Mouse (Mus musculus) gastrocnemius, postnatal 4 days (tissue): ENCODE measurements around the gene Cyp4f40. TPM values are rescaled to one million over a fixed set of nuclear protein-coding genes. Genes with fewer than 3 reads are reported as not detected.
"Not testable (repeated sequence)": the region's sequence is repeated elsewhere in the genome, so short reads cannot be mapped to it uniquely, and the experiment has no call there.

Source experiments
- DNase-seq, 2 experiments: peaks; one replicate each; pipeline ENCODE4 v3.0.0; 2021 to 2022; ENCODE audit warnings: low spot score in 2 of 2, mixed read lengths in 2 of 2
- long read RNA-seq, 2 experiments: library from polyadenylated mRNA; stranded (forward); transcript quantifications; one replicate each; pipeline ENCODE4 v2.0.0; 2021
- total RNA-seq, 2 experiments: library from RNA; stranded (reverse); gene quantifications; 2 replicates each; pipeline ENCODE4 v1.2.3; 2021

The Cyp4f40 gene
- not detected for total RNA-seq
- long read RNA-seq, experiment 1: 0 reads
- long read RNA-seq, experiment 2: 0 reads

DNA sequence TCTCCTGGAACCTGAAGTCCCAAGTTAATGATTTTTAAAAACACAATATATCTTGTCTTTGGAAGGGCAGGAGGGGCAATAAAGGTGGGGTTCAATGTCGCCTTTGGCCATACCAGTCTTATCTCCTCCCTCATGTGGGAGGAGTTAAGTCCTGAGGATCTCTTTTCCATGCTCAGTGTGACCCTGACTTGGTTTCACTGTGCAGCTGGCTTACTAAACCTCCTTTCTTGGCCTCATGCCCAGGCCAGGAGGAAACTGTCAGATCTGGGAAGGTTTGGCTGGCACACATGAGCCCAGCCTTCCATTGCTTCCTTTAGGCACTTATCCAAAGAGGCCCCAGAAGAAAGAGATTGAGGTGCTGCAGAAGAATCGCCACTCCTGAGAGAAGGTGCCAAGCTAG, at the start of gene Cyp4f40:
Gene Cyp4f40 (plus strand): TSS at position 189 of the 400 bp plus-strand sequence.
- peak in 1 of 2 experiments; percentile 16 for DNase-seq

DNA sequence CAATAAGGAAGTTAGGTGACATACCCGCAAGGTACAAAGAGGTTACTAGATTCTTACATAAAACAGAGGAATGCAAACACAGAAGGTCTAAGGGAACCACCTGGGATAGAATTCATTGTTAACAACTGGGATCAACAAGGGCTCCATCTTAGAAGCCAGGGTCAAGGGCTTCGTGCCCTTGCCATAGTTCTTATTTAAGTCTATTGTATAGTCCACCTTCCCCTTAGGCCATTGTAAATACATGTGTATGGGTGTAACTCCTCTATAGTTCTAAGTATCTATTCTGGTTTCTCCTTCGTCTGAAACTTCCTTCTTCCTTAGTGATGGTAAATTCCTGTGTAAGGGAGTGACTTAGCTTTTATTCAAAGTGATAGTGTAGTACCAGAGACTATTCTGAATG, 48.5 kb upstream of the Cyp4f40 start:
- not testable (repeated sequence) for DNase-seq

DNA sequence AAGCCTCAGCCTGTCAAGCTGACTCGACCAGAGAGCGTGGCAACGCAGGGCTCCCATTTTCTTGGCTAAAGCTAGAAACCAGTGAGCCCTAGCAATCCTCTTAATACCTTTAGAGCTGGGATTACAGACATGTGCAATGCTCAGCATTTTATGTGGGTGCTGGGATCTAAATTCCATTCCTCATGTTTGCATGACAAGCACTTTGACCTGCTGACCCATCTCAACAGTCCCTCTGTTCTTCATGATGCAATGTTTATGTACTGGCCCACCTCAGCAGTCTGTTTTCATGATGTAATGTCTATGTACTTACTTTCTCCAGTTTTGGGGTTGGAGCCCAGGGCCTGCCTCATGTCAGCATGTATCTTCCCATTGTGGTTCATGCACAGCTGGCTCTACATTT, 47.8 kb upstream of the Cyp4f40 start:
- DNase-seq: no peak

DNA sequence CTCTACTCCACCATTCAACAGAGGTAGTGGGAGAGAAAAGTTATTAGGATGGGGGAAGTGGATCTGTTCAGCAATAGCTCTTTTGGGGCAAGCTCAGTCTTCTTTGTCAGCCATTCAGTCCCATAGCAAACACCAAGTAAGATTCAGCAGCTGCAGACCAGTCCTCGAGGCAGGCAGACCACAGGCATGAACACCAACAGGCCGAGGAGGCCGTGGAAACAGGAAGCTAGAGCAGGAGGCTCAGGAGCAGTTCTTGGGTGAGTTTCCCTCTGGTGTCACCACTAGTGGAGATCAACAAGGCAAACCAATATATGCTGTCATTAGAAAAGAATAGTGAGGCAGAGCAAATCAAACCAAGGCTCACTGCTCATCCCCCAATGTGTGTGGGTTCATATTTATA, 46.3 kb upstream of the Cyp4f40 start:
- no peak for DNase-seq

DNA sequence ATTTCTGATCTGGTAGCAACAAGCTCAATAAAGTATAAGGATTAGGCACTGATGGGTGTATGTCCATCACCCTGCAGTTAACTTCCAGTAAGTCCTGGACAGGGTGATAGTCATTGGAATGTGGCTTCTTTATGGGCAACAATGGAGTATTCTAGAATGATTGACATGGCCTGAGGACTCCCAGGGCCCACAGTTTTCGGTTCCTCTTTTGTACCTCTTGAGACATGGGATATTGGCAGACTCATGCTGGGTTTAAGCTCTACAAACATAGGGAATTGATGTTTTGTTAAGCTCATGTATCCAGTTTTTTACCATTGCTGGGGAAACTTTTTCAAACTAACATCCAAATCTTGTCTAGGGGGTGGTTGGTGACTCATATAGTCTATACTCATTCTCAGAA, 41.4 kb upstream of the Cyp4f40 start:
- DNase-seq: no peak

DNA sequence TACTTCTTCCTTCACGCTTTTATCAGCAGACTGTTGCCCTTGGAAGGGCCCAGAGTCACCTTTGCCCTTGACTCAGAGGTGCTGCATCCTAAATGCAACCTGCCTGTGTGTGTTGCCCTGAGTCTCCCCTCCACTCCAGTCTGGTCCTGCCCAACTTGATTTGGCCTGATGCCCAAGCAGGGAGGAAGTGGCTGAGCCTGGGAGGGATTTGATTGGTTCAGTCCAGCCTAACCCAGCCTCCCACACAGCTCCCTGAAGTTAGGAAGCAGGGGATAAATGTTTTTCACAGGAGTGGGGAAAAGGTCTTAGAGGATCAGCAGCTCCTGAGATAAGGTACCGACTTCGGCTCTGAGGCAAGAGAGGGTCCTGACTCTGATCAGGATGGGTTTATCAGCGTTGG, 37.7 kb upstream of the Cyp4f40 start, which contains the start of gene Cyp4f37:
Gene Cyp4f37 (plus strand): TSS at position 292 of the 400 bp plus-strand sequence.
- not testable (repeated sequence) for DNase-seq

DNA sequence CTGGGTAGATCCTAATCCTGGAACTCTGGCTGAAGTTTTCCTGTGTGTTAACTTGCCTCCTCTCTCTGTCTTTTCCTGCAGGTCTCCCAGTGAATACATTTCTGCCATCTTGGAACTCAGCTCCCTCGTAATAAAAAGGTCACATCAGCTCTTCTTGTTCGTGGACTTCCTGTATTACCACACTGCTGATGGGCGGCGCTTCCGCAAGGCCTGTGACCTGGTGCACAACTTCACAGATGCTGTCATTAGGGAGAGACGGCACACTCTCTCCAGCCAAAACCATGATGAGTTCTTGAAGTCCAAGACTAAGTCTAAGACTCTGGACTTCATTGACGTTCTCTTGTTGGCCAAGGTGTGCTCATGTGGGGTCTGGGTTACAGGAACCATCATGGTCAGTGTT, 29.0 kb upstream of the Cyp4f40 start:
- DNase-seq: not testable (repeated sequence)

DNA sequence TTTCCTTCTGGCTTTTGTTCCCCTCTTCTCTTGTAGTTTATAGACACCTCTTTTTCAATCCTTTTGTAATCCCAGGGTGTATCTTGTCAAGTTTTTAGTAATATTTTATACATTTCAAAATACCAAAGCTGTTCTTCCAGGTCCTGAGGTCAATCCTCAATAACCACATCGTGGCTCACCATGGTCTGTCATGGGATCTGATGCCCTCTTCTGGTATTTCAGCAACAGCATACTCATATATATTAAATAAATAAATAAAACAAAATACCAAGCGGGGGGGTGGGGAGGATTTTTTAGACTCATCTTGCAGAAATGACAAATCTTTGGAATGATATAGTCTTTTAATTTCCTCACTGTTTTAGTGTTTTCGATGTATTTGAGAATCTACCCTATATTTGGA, 26.8 kb upstream of the Cyp4f40 start:
- DNase-seq: no peak

DNA sequence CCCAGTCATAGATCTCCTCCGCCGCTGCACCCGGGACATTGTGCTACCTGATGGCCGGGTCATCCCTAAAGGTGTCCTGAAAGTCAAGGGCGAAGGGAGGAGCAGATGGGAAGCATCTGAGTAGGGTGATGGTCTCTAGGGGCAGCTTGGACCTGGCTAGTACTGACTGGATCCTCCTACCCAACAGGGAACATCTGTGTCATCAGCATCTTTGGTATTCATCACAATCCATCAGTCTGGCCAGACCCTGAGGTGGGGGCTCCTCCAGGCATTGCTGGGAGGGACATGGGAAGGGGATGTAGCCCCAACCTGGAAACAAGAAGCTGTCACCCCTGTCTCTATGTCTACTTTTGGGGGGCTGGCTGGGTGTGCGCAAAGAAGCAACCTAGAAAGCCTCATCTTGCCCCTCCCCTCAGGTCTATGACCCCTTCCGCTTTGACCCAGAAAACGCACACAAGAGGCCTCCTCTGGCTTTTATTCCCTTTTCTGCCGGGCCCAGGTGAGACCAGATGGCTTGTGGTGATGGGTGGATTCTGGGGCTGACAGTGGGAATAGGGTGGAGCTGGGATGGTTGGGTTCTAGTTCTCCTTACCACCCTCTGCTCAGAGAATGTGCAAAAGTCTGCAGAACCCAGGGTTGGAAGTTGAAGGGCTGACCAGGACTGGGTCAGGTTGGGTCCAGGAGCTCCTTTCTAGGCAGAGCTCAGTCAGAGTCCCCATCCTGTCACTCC, 24.3 kb upstream of the Cyp4f40 start:
- not testable (repeated sequence) for DNase-seq

DNA sequence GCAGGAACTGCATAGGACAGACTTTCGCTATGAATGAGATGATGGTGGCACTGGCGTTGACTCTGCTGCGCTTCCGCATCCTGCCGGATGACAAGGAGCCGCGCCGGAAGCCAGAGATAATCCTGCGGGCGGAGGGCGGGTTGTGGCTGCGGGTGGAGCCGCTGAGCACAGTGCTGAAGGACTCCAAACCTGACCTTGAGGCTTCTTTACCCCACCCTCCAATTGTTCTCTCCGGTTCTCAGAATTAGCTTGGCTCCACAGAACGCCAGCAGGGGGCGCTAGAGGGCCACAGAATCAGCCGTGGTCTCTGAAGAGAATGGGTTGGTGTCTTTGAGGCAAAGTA, 23.8 kb upstream of the Cyp4f40 start:
- DNase-seq: peak; percentile 66 to 69

DNA sequence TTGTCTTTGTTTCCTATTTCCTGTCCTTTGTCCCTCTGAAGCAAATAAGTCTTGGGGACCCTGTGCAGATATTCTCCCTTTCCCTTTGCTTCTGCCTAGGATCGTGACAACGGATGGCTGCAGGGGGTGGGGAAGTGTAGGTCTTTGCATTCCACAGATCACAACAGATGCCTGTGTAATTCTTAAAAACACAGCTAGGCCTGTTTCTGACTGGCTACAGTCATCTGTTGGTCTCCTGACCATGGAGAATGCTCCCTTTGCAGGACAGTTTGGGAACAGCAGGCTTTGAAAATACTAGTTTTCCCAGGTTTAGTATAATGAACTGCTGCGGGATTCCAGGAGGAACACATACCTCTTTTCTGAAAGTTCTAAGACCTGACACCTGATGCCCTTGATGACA, 22.4 kb upstream of the Cyp4f40 start:
- no peak for DNase-seq

DNA sequence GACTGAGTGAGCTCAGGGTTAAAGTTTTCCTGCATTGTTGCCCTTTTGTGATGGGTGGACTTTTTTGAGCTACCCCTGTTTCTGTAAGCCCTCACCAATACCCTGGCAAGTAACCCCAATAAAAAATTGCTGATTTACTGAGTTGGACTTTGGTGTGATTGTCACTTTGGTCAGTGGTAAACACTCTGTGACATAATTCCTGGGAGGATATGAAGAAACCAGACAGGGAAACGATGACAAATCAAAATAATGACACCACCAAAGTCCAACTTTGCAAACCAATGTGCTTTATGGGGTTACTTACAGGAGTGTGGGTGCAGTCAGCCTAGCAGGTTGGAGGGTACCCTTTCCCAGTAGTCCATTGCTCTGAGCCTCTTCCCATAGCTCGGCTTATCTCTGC, 21.5 kb upstream of the Cyp4f40 start:
- no peak for DNase-seq

DNA sequence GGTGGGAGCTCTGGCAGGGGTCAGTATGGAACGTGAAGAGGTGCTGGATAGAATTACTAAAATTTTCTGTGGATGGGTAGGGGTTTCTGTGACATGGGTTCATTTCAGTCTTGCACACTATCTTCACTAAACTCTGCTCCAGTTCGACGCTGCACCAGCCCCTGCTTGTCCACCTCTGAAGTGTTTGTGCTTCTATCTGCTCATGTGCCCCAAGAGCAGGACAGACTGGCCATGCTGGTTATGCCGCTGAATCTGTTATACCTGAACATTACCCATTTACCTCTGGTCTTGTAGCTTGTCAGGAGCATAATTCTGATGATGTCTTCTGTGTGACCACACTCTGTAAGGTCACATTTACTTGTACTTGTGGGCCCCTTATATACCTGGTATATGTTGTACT, 12.1 kb upstream of the Cyp4f40 start:
- no peak for DNase-seq

DNA sequence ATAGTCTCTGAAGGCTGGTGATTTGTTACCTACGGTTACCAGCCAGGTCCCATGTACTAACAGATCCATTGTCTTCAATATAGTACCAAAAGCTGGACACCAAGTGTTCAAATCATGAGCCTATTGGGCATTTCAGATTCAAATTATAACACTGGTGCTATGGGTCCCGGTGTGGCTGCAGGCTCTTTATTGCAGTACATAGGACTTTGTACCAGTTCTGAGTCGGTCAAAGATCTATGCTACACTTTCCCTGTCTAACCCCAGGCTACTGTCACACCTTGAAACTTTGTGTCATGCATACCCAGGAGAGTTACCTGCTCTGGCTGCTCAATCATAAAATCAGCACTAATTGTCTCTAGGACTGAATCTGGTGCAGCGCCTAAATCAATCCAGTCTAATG, 4.8 kb upstream of the Cyp4f40 start:
- DNase-seq: no peak

DNA sequence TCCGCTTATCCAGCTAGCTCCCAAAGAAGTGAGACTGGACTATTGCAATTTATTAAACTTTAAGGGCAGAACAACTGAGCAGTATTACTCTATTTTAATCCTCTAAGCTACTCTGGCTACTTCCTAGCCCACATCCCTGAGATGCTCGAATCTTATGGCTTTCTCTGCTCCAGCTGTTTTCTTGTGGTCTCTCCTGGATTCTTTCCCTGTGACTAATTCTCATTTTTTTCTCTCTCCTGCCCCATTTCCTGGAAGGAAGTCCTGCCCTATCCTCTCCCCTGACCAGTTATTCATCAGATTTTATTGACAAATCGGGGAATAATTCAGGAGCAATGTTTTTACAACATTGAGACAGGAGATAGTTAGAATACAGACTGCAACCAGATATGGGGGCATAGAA, 1.7 kb upstream of the Cyp4f40 start:
- DNase-seq: no peak

DNA sequence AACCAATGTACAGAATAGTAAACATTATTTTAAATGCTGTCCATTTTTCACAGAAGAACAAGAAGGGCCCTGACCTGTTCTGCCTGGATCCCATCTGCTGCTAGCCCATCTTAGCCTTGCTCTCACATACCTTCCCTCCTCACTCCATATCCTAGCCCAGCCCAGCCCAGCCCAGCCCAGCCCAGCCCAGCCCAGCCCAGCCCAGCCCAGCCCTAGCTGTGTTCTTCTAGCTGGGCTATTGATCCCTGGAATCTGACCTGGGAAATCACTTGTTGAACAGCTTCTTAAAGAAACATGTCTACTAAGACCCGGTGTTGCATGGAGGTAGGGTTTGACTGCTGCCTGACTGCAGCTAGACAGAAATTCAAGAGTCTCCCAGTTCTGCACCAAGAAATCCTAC, 454 bp upstream of the Cyp4f40 start:
- no peak for DNase-seq

DNA sequence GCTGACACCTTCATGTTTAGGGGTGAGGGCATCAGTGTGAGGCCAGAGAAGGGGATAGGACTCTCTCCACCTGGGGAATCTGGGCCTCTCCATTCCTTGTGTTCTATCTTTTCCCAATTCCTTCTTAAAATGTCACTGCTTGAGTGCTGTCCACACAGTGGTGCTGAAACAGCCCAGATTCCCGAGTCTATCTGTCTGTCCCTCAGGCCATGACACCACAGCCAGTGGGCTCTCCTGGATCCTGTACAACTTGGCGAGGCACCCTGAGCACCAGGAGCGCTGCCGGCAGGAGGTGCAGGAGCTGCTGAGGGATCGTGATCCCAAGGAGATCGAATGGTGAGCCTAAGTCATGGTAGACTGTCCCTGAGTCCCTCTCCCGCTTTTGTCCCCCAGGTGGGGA, 15.3 kb downstream of the Cyp4f40 start:
- DNase-seq: no peak

DNA sequence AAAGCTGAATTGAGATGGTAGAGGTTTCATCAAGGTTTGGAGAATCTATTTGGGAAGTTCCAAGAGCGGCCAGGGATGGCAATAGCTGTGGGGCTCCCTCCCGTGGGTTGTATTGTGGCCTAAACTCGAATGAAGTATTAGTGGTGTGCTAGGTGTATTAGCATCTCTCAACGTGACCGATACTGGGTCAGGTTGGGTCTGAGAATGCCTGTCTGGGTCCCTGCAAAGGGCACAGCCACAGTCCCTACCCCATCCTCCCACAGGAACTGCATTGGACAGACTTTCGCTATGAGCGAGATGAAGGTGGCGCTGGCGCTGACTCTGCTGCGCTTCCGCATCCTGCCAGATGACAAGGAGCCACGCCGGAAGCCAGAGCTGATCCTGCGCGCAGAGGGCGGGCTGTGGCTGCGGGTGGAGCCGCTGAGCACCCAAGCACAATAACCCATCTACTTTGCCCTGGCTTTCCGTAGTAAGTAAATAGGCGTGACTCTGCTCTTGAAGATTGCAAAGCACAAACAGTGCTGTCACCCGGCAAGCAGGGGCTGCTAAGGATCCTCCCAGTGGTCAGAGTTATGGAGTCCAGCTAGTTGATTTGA, 17.4 kb downstream of the Cyp4f40 start:
- no peak for DNase-seq

DNA sequence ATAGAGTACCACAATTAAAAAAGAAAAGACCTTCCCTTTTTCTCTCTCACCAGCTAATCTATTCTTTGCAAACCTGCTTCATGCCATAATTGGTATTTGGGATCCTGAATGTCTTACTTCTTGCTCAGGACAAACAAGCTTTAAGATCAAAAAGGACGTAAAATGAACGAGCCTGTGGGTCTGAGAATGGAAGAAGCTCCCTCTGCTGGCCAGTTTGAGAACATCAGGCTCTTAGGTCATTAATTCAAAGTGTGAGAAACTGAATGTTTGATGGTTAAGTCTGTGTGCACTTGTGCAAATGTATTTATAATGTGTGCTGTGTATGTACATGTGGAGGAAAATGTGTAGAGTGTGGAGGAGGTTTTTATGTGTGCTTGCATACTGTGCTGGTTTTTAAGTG, 21.7 kb downstream of the Cyp4f40 start:
- peak in 1 of 2 experiments; percentile 13 for DNase-seq

DNA sequence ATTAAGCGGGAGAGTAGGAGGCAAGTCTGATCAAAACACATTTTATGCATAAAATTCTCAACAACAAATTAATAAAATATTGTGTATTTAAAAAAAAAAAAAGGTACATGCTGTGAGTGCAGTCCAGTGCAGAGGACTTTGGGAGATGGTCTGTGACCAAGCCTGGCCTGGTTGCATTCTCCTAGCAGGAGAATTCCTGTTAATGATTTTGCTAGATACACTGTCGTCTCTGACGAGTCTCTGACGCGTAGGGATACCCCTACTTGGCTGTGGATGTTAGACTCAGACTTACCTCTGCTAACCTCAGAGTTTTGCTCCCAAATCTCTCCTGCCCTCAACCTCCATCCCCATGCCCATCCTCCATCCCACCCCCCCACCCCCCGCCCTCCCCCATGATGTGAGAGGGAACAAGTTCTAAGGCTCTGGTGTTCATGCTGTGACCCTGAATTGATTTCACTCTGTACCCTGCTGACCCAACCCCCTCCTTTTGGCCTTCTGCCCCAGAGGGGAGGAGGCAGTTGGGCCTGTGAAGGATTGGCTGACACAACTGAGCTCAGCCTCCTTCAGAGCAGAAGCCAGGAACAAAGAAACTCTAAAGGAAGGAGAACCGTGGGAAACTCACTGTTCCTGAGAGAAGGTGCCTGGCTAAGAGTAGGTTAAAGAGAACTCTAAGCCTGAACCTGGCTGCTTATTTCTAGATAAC, 26.5 kb downstream of the Cyp4f40 start, which contains the start of gene Cyp4f15:
Gene Cyp4f15 (plus strand): TSS at position 580 of the 703 bp plus-strand sequence.
- DNase-seq: no peak

DNA sequence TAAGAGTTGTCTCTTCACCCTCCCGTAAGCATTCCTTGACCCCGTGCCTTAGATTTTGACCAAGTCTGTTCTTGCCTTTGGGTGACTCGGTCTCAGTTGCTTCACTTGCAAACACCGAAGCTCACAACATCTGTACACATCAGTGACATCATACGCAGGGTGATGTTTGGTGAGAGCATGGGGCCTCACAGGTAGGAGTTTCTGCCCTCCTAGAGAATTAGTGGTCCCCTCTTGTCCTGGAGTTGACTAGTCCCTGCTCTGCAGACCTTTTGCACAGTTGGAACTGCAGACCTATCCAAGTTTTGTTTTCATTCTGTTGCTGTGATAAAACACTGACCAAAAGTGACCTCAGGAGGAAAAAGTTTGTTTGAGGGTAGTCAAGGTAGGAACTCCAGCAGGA, 28.0 kb downstream of the Cyp4f40 start:
- DNase-seq: no peak

DNA sequence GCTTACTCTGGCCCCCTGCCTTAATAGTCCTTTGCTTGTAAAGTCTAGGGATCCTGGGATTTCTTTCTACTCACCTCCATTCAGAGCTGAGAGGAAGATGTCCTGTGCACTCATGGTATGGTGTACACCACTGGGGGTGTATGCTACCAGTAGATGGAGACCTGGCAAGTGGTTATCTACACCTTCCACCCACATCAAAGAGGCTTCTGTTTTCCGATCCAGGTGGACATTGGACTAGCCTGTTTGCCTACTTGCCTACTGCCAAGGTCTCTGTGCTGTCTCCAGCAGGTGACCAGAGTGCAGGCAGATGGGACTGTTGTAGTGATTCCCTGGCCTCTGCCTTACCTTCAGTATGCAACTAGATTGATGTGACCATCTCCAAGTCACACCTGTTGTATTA, 32.3 kb downstream of the Cyp4f40 start:
- DNase-seq: no peak
